Mouse (Mus musculus): Measurements from ENCODE around the gene Sec11a.
"Not testable (repeated sequence)": the region's sequence is repeated elsewhere in the genome, so short reads cannot be mapped to it uniquely, and the experiment has no call there.

The Sec11a gene

GRCm38 (mm10) chr7:80947445-80948350 is at the start of gene Sec11a:
Gene Sec11a, minus strand, starts transcription at chr7:80947780.
- DNase-seq = peak; percentile 94

GRCm38 (mm10) chr7:80995266-80996146 is 47.9 kb upstream of the Sec11a start:
- DNase-seq = peak; percentile 31

GRCm38 (mm10) chr7:80994663-80995005 is 47.1 kb upstream of the Sec11a start:
- DNase-seq = peak; percentile 27

GRCm38 (mm10) chr7:80993834-80994662 is 46.5 kb upstream of the Sec11a start:
- no peak for DNase-seq

GRCm38 (mm10) chr7:80992980-80993833 is 45.6 kb upstream of the Sec11a start, which contains the start of gene Zfp592:
Gene Zfp592, plus strand, starts transcription at chr7:80993681.
- DNase-seq = peak; percentile 93

GRCm38 (mm10) chr7:80992631-80992979 is 45.0 kb upstream of the Sec11a start:
- DNase-seq = no peak

GRCm38 (mm10) chr7:80992063-80992462 is 44.5 kb upstream of the Sec11a start:
- no peak for DNase-seq

GRCm38 (mm10) chr7:80991589-80991988 is 44.0 kb upstream of the Sec11a start:
- no peak for DNase-seq

GRCm38 (mm10) chr7:80990276-80990675 is 42.7 kb upstream of the Sec11a start:
- peak; percentile 19 for DNase-seq

- DNase-seq = no peak
Measured at GRCm38 (mm10) chr7:80987805-80988625, 40.4 kb upstream of the Sec11a start.

- peak; percentile 33 for DNase-seq
Measured at GRCm38 (mm10) chr7:80986458-80987187, 39.0 kb upstream of the Sec11a start.

- DNase-seq = no peak
Measured at GRCm38 (mm10) chr7:80980566-80980965, 33.0 kb upstream of the Sec11a start.

GRCm38 (mm10) chr7:80973638-80974015 is 26.0 kb upstream of the Sec11a start:
- not testable (repeated sequence) for DNase-seq

- not testable (repeated sequence) for DNase-seq
Measured at GRCm38 (mm10) chr7:80972920-80973637, 25.5 kb upstream of the Sec11a start.

GRCm38 (mm10) chr7:80972082-80972481 is 24.5 kb upstream of the Sec11a start:
- DNase-seq = no peak

GRCm38 (mm10) chr7:80971419-80971818 is 23.8 kb upstream of the Sec11a start:
- DNase-seq = no peak

- DNase-seq = no peak
Measured at GRCm38 (mm10) chr7:80970913-80971312, 23.3 kb upstream of the Sec11a start.

- no peak for DNase-seq
Measured at GRCm38 (mm10) chr7:80962799-80963198, 15.2 kb upstream of the Sec11a start.

- DNase-seq = no peak
Measured at GRCm38 (mm10) chr7:80959003-80959402, 11.4 kb upstream of the Sec11a start.
